23 mouse cellular contexts compared by ENCODE assay signal in the genomic region with DNA sequence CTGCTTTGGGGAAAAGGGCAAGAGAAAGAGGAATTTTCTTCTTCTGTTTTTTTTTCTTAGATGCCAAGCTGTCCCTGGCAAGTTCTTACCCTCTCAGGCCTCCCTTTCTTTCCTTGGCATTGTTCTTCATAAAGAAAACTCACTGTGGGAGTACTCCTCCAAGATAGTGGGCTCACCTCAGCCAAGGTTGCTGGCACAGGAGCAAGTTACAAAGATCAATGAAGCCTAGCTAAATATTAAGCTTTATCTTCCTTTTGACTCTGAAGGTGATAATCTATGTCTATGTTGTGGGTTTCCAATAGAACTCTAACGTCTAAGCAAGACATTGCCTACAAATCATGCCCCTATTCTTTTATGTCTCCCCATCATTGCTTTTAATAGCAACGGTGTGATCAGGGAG. TPM values are rescaled to one million over a fixed set of nuclear protein-coding genes. Genes with fewer than 3 reads are reported as not detected.
DNase-seq lines count a peak whose midpoint lies in the region; ATAC-seq and TF ChIP-seq lines count a peak whose summit lies in the region.
"Had no signal": no experiment of that assay in that cellular context is flagged by ENCODE, and none has a peak within 500 bp of the region (broad histone marks: within the 10 kb centered on the region; RNA-seq: fewer than 3 reads in every experiment).

No protein-coding gene starts in this region.

- no peak overlapping the region for H3K4me2 ChIP-seq in kidney, embryonic 14.5 days (replicated peaks; ENCODE audit: low read depth, low read length)
- no peak overlapping the region for H3K4me2 ChIP-seq in liver, embryonic 12.5 days
- H3K4me2 ChIP-seq: embryonic facial prominence, embryonic 15.5 days; heart, embryonic 12.5 days had no signal

- ATAC-seq in kidney, embryonic 14.5 days (ENCODE audit: low FRiP score, low TSS enrichment): no peak
- ATAC-seq in liver, embryonic 12.5 days: no peak
- ATAC-seq: CD4-positive, CD25-positive, alpha-beta regulatory T cell, adult 4 months; forebrain, embryonic 14.5 days had no signal

- no peak overlapping the region for H3K9ac ChIP-seq in kidney, embryonic 14.5 days (ENCODE audit: low read depth, low read length)
- H3K9ac ChIP-seq in liver, adult 2 months (ENCODE audit: low read depth, low read length): no peak overlapping the region
- H3K9ac ChIP-seq in liver, embryonic 12.5 days: no peak overlapping the region
- H3K9ac ChIP-seq: embryonic facial prominence, embryonic 15.5 days; heart, embryonic 12.5 days had no signal

- H3K4me3 ChIP-seq in kidney, embryonic 14.5 days (ENCODE audit: low read length): no peak overlapping the region
- no peak overlapping the region for H3K4me3 ChIP-seq in liver, adult 2 months (ENCODE audit: insufficient read depth, low read depth, low read length)
- H3K4me3 ChIP-seq in liver, embryonic 12.5 days: no peak overlapping the region
- H3K4me3 ChIP-seq: embryonic facial prominence, embryonic 15.5 days; erythroblast, embryonic 14.5 days; forebrain, embryonic 10.5 days; gastrocnemius, adult 2 months; heart, embryonic 12.5 days had no signal

- WGBS in kidney, embryonic 14.5 days: 81% methylated on average over 2 of the region's 2 CpGs
- WGBS in liver, adult 2 months: 56% methylated on average over 2 of the region's 2 CpGs
- 66% methylated on average over 2 of the region's 2 CpGs for WGBS in liver, embryonic 12.5 days (ENCODE audit: insufficient replicate concordance)

- DNase-seq in kidney, adult 11 months: peak; percentile 43
- peak; percentile 55 for DNase-seq in liver, adult 2 months (ENCODE audit: extremely low read depth, low read depth, low spot score)
- DNase-seq in kidney, postnatal 25 days: peak; percentile 50 to 62
- no peak for DNase-seq in ovary, adult 18-20 months (ENCODE audit: low spot score)
- no peak for DNase-seq in urinary bladder, postnatal 36 days (ENCODE audit: low spot score in 2 of 2)
- DNase-seq: adrenal gland, postnatal 10 days; B cell, adult 2 months; cerebellum, adult 11 months; cerebellum, adult 8-10 months; cerebellum, postnatal 14 days; embryo, embryonic 11 days; gastrocnemius, adult 2 months; gastrocnemius, postnatal 25 days; heart, postnatal 36 days had no signal

- TF ChIP-seq POLR2A in liver, adult 2 months (IDR thresholded peaks at IDR 0.05; ENCODE audit: extremely low read depth, insufficient read depth, low read length): no peak

- H3K36me3 ChIP-seq in kidney, embryonic 14.5 days (ENCODE audit: control insufficient read depth, insufficient read depth, low read length): no peaks in the 10 kb centered on the region
- H3K36me3 ChIP-seq in liver, adult 2 months (ENCODE audit: control insufficient read depth, insufficient read depth, low read length): no peaks in the 10 kb centered on the region
- H3K36me3 ChIP-seq in liver, embryonic 12.5 days: no peaks in the 10 kb centered on the region
- H3K36me3 ChIP-seq: embryonic facial prominence, embryonic 15.5 days; forebrain, embryonic 10.5 days; G1E; heart, embryonic 12.5 days had no signal

- H3K4me1 ChIP-seq in kidney, embryonic 14.5 days (ENCODE audit: control insufficient read depth, insufficient read depth, low read length): no peaks in the 10 kb centered on the region
- H3K4me1 ChIP-seq in liver, adult 2 months (ENCODE audit: control insufficient read depth, insufficient read depth, low read length): peaks cover 2% of the 10 kb centered on the region; the same call in 1 of the 2 replicates
- H3K4me1 ChIP-seq in liver, embryonic 12.5 days: no peaks in the 10 kb centered on the region
- H3K4me1 ChIP-seq: embryonic facial prominence, embryonic 15.5 days; forebrain, embryonic 10.5 days; heart, embryonic 12.5 days had no signal

- H3K27me3 ChIP-seq in kidney, embryonic 14.5 days (ENCODE audit: control insufficient read depth, insufficient read depth, low read length): no peaks in the 10 kb centered on the region
- no peaks in the 10 kb centered on the region for H3K27me3 ChIP-seq in liver, adult 2 months (ENCODE audit: control insufficient read depth, insufficient read depth, low read length)
- H3K27me3 ChIP-seq in liver, embryonic 12.5 days (replicated peaks): no peaks in the 10 kb centered on the region
- H3K27me3 ChIP-seq: embryonic facial prominence, embryonic 15.5 days; heart, embryonic 12.5 days had no signal

- no peaks in the 10 kb centered on the region for H3K9me3 ChIP-seq in kidney, embryonic 14.5 days (ENCODE audit: control insufficient read depth, low read length)
- H3K9me3 ChIP-seq in liver, embryonic 12.5 days (replicated peaks): no peaks in the 10 kb centered on the region
- H3K9me3 ChIP-seq: embryonic facial prominence, embryonic 15.5 days; forebrain, embryonic 10.5 days; heart, embryonic 12.5 days had no signal

- TF ChIP-seq CTCF in liver, adult 2 months (IDR thresholded peaks at IDR 0.05; ENCODE audit: low read depth, low read length): no peak

- no peak overlapping the region for H3K27ac ChIP-seq in kidney, embryonic 14.5 days (ENCODE audit: low read depth, low read length)
- no peak overlapping the region for H3K27ac ChIP-seq in liver, adult 2 months (replicated peaks; ENCODE audit: insufficient read depth, low read depth, low read length)
- H3K27ac ChIP-seq in liver, embryonic 12.5 days: no peak overlapping the region
- H3K27ac ChIP-seq: embryonic facial prominence, embryonic 15.5 days; forebrain, embryonic 10.5 days; gastrocnemius, adult 2 months had no signal

- no peaks in the 10 kb centered on the region for H3K79me2 ChIP-seq in liver, adult 2 months (ENCODE audit: control insufficient read depth, insufficient read depth, low read length)

RNA-seq across cellular contexts. Expression of a gene that starts 21.3 kb away (rescaled TPM):
- 43.5 and 50.9 TPM in 2 replicates for polyA plus RNA-seq in kidney, embryonic 14.5 days (2014; fragmentation: Nextera tagmentation; extraction: Ambion mirVana)
- 53.1 and 53.2 TPM in 2 replicates for total RNA-seq in liver, adult 2 months (2014; rRNA removed)
- 11.1 and 11.6 TPM in 2 replicates for polyA plus RNA-seq in liver, adult 2 months (2012; rRNA removed)
- polyA plus RNA-seq in liver, embryonic 12.5 days (2016; fragmentation: Nextera tagmentation; extraction: Ambion mirVana): 8.5 and 8.9 TPM in 2 replicates
- polyA plus RNA-seq: CD4-positive, CD25-positive, alpha-beta regulatory T cell, adult 4 months; erythroblast, embryonic 14.5 days; G1E had no signal

Comparison
In these comparisons a context has a peak if more than half of its experiments do, and no peak if none do; other contexts are left out.
1. DNase-seq: peak in kidney, adult 11 months (single experiment), liver, adult 2 months (single experiment) and kidney, postnatal 25 days (2 of 2); none in ovary, adult 18-20 months (single experiment) and urinary bladder, postnatal 36 days (0 of 2).